Mouse (Mus musculus): Measurements from ENCODE around the gene Nhsl1. TPM values are rescaled to one million over a fixed set of nuclear protein-coding genes. Genes with fewer than 3 reads are reported as not detected.

The Nhsl1 gene
- total and polyA plus RNA-seq, 3 experiments: not detected

DNA sequence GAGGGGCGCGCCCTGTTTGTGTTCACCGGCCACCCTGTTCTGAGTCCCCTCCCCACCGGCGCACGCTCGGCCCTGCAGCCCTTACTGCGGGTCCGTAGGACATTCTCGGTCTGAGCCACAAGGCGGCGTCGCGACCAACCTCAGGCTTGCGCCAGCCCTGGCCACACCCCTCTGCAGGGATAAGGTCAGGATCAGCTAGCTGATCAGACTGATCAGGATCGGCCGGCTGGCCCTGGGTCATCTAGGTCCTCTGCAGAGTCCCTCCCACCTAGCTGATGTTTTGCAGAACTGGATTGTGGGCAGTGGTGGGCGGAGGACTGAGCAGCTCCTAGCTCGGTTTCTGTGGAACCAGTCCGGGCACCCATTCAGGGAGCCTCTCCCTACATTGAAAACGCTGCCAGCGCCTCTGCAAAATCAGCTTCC, 227.0 kb downstream of the Nhsl1 start, which contains the start of gene Hebp2:
TSS of gene Hebp2 (minus strand) at position 264 of the 423 bp plus-strand sequence.
- DNase-seq (ENCODE audit: low read depth, low spot score): no peak
- Histone ChIP-seq H3K9ac (ENCODE audit: control insufficient read depth, low read depth, low read length, poor library complexity, severe bottlenecking) (no peak within 1 kb of the TSS), H3K36me3 (ENCODE audit: control insufficient read depth in 1 of 2, insufficient read depth in 2 of 2, low read length in 2 of 2) (no peaks in the 10 kb centered on the region), H3K4me3 (ENCODE audit: control insufficient read depth in 1 of 2, insufficient read depth in 1 of 2, low read depth in 2 of 2, low read length in 2 of 2) (no peak within 1 kb of the TSS), H3K79me2 (ENCODE audit: control insufficient read depth, insufficient read depth, low read length, poor library complexity) (no peaks in the 10 kb centered on the region), H3K9me3 (replicated peaks; ENCODE audit: insufficient read depth, low read length) (no peaks in the 10 kb centered on the region), H3K27me3 (ENCODE audit: control insufficient read depth in 1 of 2, insufficient read depth in 2 of 2, low read length in 2 of 2) (no peaks in the 10 kb centered on the region), H3K4me1 (ENCODE audit: control insufficient read depth in 1 of 2, insufficient read depth in 2 of 2, low read length in 2 of 2) (no peaks in the 10 kb centered on the region), H3K27ac (ENCODE audit: control insufficient read depth, low read depth, low read length) (no peak within 1 kb of the TSS)
- TF ChIP-seq CHD1 (IDR thresholded peaks at IDR 0.05; ENCODE audit: low read depth, low read length) (no peak), ZC3H11A (IDR thresholded peaks at IDR 0.05; ENCODE audit: low read depth, low read length) (no peak), MXI1 (IDR thresholded peaks at IDR 0.05; ENCODE audit: low read depth, low read length) (no peak), NELFE (IDR thresholded peaks at IDR 0.05; ENCODE audit: low read depth, low read length) (no peak), MAFK (IDR thresholded peaks at IDR 0.05; ENCODE audit: borderline replicate concordance, low read depth, low read length) (no peak), CHD2 (IDR thresholded peaks at IDR 0.05; ENCODE audit: low read length) (no peak), KAT2A (conservative IDR thresholded peaks at IDR 0.05; ENCODE audit: low read depth, low read length) (no peak), BHLHE40 (IDR thresholded peaks at IDR 0.05; ENCODE audit: borderline replicate concordance, low read depth, low read length) (no peak), JUND (IDR thresholded peaks at IDR 0.05; ENCODE audit: low read depth, low read length) (no peak), MAZ (IDR thresholded peaks at IDR 0.05; ENCODE audit: low read depth, low read length) (no peak), TCF12 (IDR thresholded peaks at IDR 0.05; ENCODE audit: low read depth, low read length) (no peak), RAD21 (IDR thresholded peaks at IDR 0.05; ENCODE audit: low read depth, low read length) (no peak), ZKSCAN1 (IDR thresholded peaks at IDR 0.05; ENCODE audit: low read depth, low read length) (no peak), MYB (IDR thresholded peaks at IDR 0.05; ENCODE audit: low read depth, low read length) (no peak), TBP (IDR thresholded peaks at IDR 0.05; ENCODE audit: low read depth, low read length) (no peak)

DNA sequence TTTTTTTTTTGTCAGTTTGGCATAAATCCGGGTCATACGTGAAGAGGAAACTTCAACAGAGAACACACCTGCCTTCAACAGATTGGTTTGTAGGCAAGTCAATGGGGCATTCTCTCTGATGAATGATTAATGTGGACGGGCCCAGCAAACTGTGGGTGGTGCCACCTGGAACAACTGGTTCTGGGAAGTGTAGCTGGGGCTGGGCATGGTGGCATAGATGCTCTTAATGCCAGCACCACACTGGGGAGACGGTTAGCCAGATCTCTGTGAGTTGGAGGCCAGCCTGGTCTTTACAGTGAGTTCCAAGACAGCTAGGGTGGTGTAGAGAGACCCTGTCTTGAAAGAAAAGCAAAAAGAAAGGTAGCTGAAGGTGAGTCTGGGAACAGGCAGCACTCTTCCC, 228.6 kb downstream of the Nhsl1 start:
- TF ChIP-seq KAT2A (conservative IDR thresholded peaks at IDR 0.05; ENCODE audit: low read depth, low read length): no peak
- no peak for TF ChIP-seq TCF12 (IDR thresholded peaks at IDR 0.05; ENCODE audit: low read depth, low read length)
- no peak for TF ChIP-seq MAX (IDR thresholded peaks at IDR 0.05; ENCODE audit: low read length)
- TF ChIP-seq ZMIZ1 (IDR thresholded peaks at IDR 0.05; ENCODE audit: low read depth, low read length): no peak
- no peak for TF ChIP-seq ZNF384 (IDR thresholded peaks at IDR 0.05; ENCODE audit: low read depth, low read length)
- no peak for TF ChIP-seq GABPA (IDR thresholded peaks at IDR 0.05; ENCODE audit: low read depth, low read length)
- no peak for TF ChIP-seq CHD1 (IDR thresholded peaks at IDR 0.05; ENCODE audit: low read depth, low read length)
- no peak for TF ChIP-seq ELF1 (IDR thresholded peaks at IDR 0.05; ENCODE audit: low read depth, low read length)
- TF ChIP-seq POLR2A (IDR thresholded peaks at IDR 0.05; ENCODE audit: control insufficient read depth in 1 of 2, insufficient read depth in 1 of 2, low read depth in 1 of 2, low read length in 2 of 2, poor library complexity in 1 of 2): no peak
- TF ChIP-seq NELFE (IDR thresholded peaks at IDR 0.05; ENCODE audit: low read depth, low read length): no peak
- no peak for TF ChIP-seq RCOR1 (IDR thresholded peaks at IDR 0.05; ENCODE audit: low read depth, low read length)
- TF ChIP-seq USF1 (IDR thresholded peaks at IDR 0.05; ENCODE audit: low read depth, low read length): no peak
- no peak for TF ChIP-seq RAD21 (IDR thresholded peaks at IDR 0.05; ENCODE audit: low read depth, low read length)
- no peak for TF ChIP-seq MXI1 (IDR thresholded peaks at IDR 0.05; ENCODE audit: low read depth, low read length)
- no peak for TF ChIP-seq E2F4 (IDR thresholded peaks at IDR 0.05; ENCODE audit: borderline replicate concordance, low read depth, low read length)
- H3K4me3 ChIP-seq (ENCODE audit: control insufficient read depth in 1 of 2, insufficient read depth in 1 of 2, low read depth in 2 of 2, low read length in 2 of 2): no peak overlapping the region
- H3K79me2 ChIP-seq (ENCODE audit: control insufficient read depth, insufficient read depth, low read length, poor library complexity): no peaks in the 10 kb centered on the region
- H3K36me3 ChIP-seq (ENCODE audit: control insufficient read depth in 1 of 2, insufficient read depth in 2 of 2, low read length in 2 of 2): no peaks in the 10 kb centered on the region
- DNase-seq (ENCODE audit: low read depth, low spot score): no peak
- no peak overlapping the region for H3K27ac ChIP-seq (ENCODE audit: control insufficient read depth, low read depth, low read length)
- H3K4me1 ChIP-seq (ENCODE audit: control insufficient read depth in 1 of 2, insufficient read depth in 2 of 2, low read length in 2 of 2): no peaks in the 10 kb centered on the region
- H3K27me3 ChIP-seq (ENCODE audit: control insufficient read depth in 1 of 2, insufficient read depth in 2 of 2, low read length in 2 of 2): no peaks in the 10 kb centered on the region
- H3K9ac ChIP-seq (ENCODE audit: control insufficient read depth, low read depth, low read length, poor library complexity, severe bottlenecking): no peak overlapping the region
- no peaks in the 10 kb centered on the region for H3K9me3 ChIP-seq (replicated peaks; ENCODE audit: insufficient read depth, low read length)

Data from MEL (cell line).